Mouse (Mus musculus): Measurements from ENCODE around the gene Cabin1. TPM values are rescaled to one million over a fixed set of nuclear protein-coding genes. Genes with fewer than 3 reads are reported as not detected.

Cabin1 gene
- total RNA-seq, 1 experiment, result 59.0 TPM

DNA sequence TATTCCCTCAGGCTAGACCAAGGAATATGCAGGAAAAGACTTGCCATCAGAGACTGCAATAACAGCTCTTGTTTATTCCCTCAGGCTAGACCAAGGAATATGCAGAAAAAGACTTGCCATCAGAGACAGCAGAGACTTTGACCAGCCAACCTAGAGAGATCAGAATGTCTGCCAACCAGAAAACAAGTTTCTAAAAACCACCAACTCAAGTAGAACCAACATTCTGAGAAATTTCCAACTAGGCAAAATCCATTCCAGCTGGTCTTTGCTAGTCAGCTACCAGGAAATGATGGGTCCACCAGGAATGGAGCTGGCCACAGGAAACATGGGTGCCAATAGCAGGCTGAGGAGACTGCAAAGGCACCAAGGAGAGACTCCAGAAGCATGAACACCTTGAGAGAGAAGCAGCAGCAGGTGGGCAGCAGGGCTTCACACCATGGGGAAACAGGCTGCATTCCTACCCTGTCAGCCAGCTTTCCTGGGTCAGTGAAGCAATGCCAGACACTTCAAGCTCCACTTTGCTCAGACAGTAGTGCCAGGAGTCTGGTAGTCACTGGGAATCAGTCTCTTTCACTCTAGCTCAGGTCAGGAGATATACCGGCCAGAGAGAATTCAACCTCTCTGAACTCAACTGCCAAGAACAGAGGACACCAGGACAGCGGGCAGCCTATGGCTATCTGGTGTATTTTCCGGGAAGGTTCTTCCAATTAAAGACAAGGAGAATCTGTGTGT is 56.1 kb downstream of the Cabin1 start:
- Histone ChIP-seq H3K4me1 (ENCODE audit: control insufficient read depth in 2 of 2, insufficient read depth in 2 of 2, low read length in 2 of 2, poor library complexity in 1 of 2) (no peaks in the 10 kb centered on the region), H3K9ac (ENCODE audit: insufficient read depth, low read depth, low read length, poor library complexity, severe bottlenecking) (no peak overlapping the region), H3K9me3 (ENCODE audit: control insufficient read depth, insufficient read depth, low read depth, low read length) (no peaks in the 10 kb centered on the region), H3K27ac (ENCODE audit: insufficient read depth, low read depth, low read length, poor library complexity, severe bottlenecking) (no peak overlapping the region), H3K4me3 (ENCODE audit: insufficient read depth in 1 of 2, low read depth in 1 of 2, low read length in 2 of 2, poor library complexity in 1 of 2, severe bottlenecking in 1 of 2) (no peak overlapping the region), H3K36me3 (ENCODE audit: control insufficient read depth, insufficient read depth, low read length, poor library complexity, severe bottlenecking) (peaks cover 40% of the 10 kb centered on the region)
- in situ Hi-C loops (cut with MboI; ENCODE audit: low sequenced_read_pairs in 2 of 2, unreplicated experiment in 2 of 2), result no loop called here
- no peak for TF ChIP-seq ZNF384 (IDR thresholded peaks at IDR 0.05; ENCODE audit: low read depth, low read length)
- TF ChIP-seq ZC3H11A (IDR thresholded peaks at IDR 0.05; ENCODE audit: borderline replicate concordance, low read depth, low read length), result no peak
- no peak for TF ChIP-seq MAFK (IDR thresholded peaks at IDR 0.05; ENCODE audit: insufficient read depth, low read depth, low read length)
- no peak for TF ChIP-seq HCFC1 (IDR thresholded peaks at IDR 0.05; ENCODE audit: borderline replicate concordance, insufficient read depth, low read length)
- no peak for TF ChIP-seq CHD2 (IDR thresholded peaks at IDR 0.05; ENCODE audit: low read depth, low read length)
- DNase-seq (ENCODE audit: low read depth, low spot score), result no peak

DNA sequence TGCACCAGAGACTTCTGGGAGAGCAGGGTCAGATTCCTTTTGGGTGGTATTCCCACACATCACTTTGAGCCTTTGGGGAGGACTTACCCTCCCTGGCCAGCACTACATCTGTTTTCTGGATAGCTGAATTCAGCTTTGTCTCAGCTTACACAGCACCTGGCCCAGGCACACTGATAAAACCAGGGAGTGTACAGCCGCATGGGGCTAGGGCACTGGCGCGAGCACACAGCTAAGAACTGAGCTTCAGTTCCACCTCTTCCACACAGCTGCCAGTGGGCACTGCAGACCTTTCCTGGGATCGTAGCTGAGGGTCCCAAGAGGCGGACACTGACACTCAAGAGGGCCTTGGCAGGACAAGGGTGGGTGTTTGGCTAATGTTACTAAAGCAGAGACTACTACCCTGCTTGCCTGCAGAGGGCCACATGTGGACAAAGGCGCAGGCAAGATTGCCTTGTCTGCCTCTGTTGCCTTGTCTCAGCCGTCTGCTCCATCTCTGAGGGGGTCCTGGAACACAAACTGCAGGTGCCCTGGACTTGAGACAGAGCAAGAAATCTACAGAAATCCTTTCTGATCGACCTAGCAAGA is 57.4 kb downstream of the Cabin1 start:
- in situ Hi-C loops (cut with MboI; ENCODE audit: low sequenced_read_pairs in 2 of 2, unreplicated experiment in 2 of 2), result no loop called here
- TF ChIP-seq ZC3H11A (IDR thresholded peaks at IDR 0.05; ENCODE audit: borderline replicate concordance, low read depth, low read length) (no peak), HCFC1 (IDR thresholded peaks at IDR 0.05; ENCODE audit: borderline replicate concordance, insufficient read depth, low read length) (no peak)
- Histone ChIP-seq H3K9ac (ENCODE audit: insufficient read depth, low read depth, low read length, poor library complexity, severe bottlenecking) (no peak overlapping the region), H3K27ac (ENCODE audit: insufficient read depth, low read depth, low read length, poor library complexity, severe bottlenecking) (no peak overlapping the region), H3K4me3 (ENCODE audit: insufficient read depth in 1 of 2, low read depth in 1 of 2, low read length in 2 of 2, poor library complexity in 1 of 2, severe bottlenecking in 1 of 2) (no peak overlapping the region), H3K4me1 (ENCODE audit: control insufficient read depth in 2 of 2, insufficient read depth in 2 of 2, low read length in 2 of 2, poor library complexity in 1 of 2) (no peaks in the 10 kb centered on the region), H3K9me3 (ENCODE audit: control insufficient read depth, insufficient read depth, low read depth, low read length) (no peaks in the 10 kb centered on the region), H3K36me3 (ENCODE audit: control insufficient read depth, insufficient read depth, low read length, poor library complexity, severe bottlenecking) (peaks cover 27% of the 10 kb centered on the region)
- no peak for DNase-seq (ENCODE audit: low read depth, low spot score)

DNA sequence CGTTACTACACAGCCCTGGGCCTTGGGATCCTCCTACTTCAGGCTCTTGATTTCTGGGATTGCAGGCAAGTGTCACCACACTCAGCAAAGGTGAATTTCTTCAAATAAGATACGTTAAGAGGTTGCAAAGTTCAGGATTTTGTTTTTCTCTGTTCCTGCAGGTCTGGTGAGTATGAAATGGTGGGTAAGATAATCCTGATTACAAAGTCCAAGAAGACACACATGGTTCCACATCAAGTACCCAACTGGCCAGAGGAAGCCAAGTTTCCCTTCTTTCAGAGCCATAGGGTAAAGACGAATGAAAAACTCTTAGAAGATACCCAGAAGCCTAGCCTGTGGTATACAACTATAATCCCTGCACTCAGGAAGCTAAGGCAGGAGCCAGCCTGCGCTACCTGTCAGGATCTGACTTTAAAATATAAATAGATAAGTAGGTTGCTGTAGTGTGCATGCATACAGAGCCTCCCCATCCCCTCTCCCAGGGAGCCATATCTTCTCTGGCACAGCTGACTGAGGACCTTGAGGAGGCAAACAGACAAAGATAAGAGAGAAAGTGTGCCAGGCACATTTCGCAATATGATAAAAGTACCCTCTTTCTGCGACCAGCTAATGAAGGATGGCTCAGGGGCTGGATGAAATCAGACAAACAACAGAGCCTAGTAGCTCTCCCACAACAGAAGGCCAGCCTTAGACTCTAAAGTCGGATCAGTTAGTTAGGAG is 58.3 kb downstream of the Cabin1 start:
- peaks cover 27% of the 10 kb centered on the region; the same call in 1 of the 2 replicates for H3K36me3 ChIP-seq (ENCODE audit: control insufficient read depth, insufficient read depth, low read length, poor library complexity, severe bottlenecking)

DNA sequence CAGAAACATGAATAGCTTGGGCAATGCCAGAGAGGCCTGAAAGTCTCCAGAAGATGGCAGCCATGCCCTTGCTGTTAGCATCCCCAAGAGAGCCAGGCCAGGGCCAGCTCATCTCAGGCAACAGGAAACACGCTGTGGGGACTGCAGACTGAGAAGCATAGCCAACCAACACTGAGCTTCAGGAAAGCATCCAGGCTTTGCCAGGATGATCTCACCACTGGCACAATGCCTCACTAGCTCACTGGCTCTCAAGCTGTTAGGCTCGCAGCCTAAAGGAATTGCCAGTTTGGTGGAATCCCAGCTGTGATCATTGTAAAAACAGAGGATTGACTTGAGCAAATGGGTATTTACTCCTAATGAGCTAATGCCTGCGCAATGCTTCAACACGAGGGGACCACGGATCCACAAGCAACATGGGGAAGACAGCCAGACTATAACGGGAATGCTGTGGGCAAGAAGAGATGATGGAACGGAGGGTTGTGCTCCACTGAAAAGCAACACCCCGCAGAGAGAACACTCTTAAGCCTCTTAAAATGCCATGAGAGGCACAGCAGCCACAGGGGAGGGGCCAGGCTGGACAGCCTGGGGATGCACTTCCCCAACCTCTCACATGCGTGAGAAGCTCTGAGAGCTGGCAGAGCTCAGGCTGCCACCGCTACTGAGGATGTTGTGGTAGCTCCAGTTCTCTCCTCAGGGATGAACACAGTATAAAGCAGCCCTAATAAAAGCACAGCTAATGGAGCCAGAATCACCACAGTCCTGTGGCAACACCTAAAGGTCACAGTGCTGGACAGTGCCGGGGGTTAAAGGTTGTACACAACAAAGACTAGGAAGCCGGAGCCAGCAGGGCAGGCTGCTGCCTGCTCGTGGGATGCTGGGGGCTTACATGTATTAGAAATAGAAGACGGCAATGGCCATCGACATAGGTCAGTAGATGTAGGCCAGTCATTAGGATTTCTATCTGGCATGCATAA is 59.6 kb downstream of the Cabin1 start:
- Histone ChIP-seq H3K27ac (ENCODE audit: insufficient read depth, low read depth, low read length, poor library complexity, severe bottlenecking) (no peak overlapping the region), H3K4me1 (ENCODE audit: control insufficient read depth in 2 of 2, insufficient read depth in 2 of 2, low read length in 2 of 2, poor library complexity in 1 of 2) (no peaks in the 10 kb centered on the region), H3K36me3 (ENCODE audit: control insufficient read depth, insufficient read depth, low read length, poor library complexity, severe bottlenecking) (peaks cover 21% of the 10 kb centered on the region; the same call in 1 of the 2 replicates), H3K9ac (ENCODE audit: insufficient read depth, low read depth, low read length, poor library complexity, severe bottlenecking) (no peak overlapping the region), H3K4me3 (ENCODE audit: insufficient read depth in 1 of 2, low read depth in 1 of 2, low read length in 2 of 2, poor library complexity in 1 of 2, severe bottlenecking in 1 of 2) (no peak overlapping the region), H3K9me3 (ENCODE audit: control insufficient read depth, insufficient read depth, low read depth, low read length) (no peaks in the 10 kb centered on the region)
- TF ChIP-seq ZC3H11A (IDR thresholded peaks at IDR 0.05; ENCODE audit: borderline replicate concordance, low read depth, low read length) (no peak), CHD2 (IDR thresholded peaks at IDR 0.05; ENCODE audit: low read depth, low read length) (no peak), HCFC1 (IDR thresholded peaks at IDR 0.05; ENCODE audit: borderline replicate concordance, insufficient read depth, low read length) (no peak), MAFK (IDR thresholded peaks at IDR 0.05; ENCODE audit: insufficient read depth, low read depth, low read length) (no peak), ZNF384 (IDR thresholded peaks at IDR 0.05; ENCODE audit: low read depth, low read length) (no peak)
- no peak for DNase-seq (ENCODE audit: low read depth, low spot score)
- in situ Hi-C loops (cut with MboI; ENCODE audit: low sequenced_read_pairs in 2 of 2, unreplicated experiment in 2 of 2), result no loop called here

More for the DNA sequence above, 58.3 kb downstream of the Cabin1 start:
- no peak for TF ChIP-seq ZC3H11A (IDR thresholded peaks at IDR 0.05; ENCODE audit: borderline replicate concordance, low read depth, low read length)
- TF ChIP-seq HCFC1 (IDR thresholded peaks at IDR 0.05; ENCODE audit: borderline replicate concordance, insufficient read depth, low read length), result no peak
- no peak for TF ChIP-seq ZNF384 (IDR thresholded peaks at IDR 0.05; ENCODE audit: low read depth, low read length)
- TF ChIP-seq CHD2 (IDR thresholded peaks at IDR 0.05; ENCODE audit: low read depth, low read length), result no peak
- TF ChIP-seq MAFK (IDR thresholded peaks at IDR 0.05; ENCODE audit: insufficient read depth, low read depth, low read length), result no peak
- Histone ChIP-seq H3K9ac (ENCODE audit: insufficient read depth, low read depth, low read length, poor library complexity, severe bottlenecking) (no peak overlapping the region), H3K27ac (ENCODE audit: insufficient read depth, low read depth, low read length, poor library complexity, severe bottlenecking) (no peak overlapping the region), H3K9me3 (ENCODE audit: control insufficient read depth, insufficient read depth, low read depth, low read length) (no peaks in the 10 kb centered on the region), H3K4me3 (ENCODE audit: insufficient read depth in 1 of 2, low read depth in 1 of 2, low read length in 2 of 2, poor library complexity in 1 of 2, severe bottlenecking in 1 of 2) (no peak overlapping the region), H3K4me1 (ENCODE audit: control insufficient read depth in 2 of 2, insufficient read depth in 2 of 2, low read length in 2 of 2, poor library complexity in 1 of 2) (no peaks in the 10 kb centered on the region)
- no peak for DNase-seq (ENCODE audit: low read depth, low spot score)
- in situ Hi-C loops (cut with MboI; ENCODE audit: low sequenced_read_pairs in 2 of 2, unreplicated experiment in 2 of 2), result no loop called here
